ENCODE assay signal across 8 mouse cellular contexts in genomic region chr14:26639251-26639650, GRCm38 (mm10). TPM values are rescaled to one million over a fixed set of nuclear protein-coding genes. Genes with fewer than 3 reads are reported as not detected.
DNase-seq lines count a peak whose midpoint lies in the region; ATAC-seq and TF ChIP-seq lines count a peak whose summit lies in the region.

No protein-coding gene starts in this region.

- no peak for ATAC-seq in heart, embryonic 16.5 days (replicated peaks; ENCODE audit: extremely low read depth, insufficient read depth, low FRiP score)
- ATAC-seq in liver, postnatal 0 days = no peak

- peaks cover 24% of the 10 kb centered on the region for H3K4me1 ChIP-seq in heart, embryonic 16.5 days (ENCODE audit: control insufficient read depth, insufficient read depth, low read length)
- H3K4me1 ChIP-seq in liver, postnatal 0 days (ENCODE audit: insufficient read depth) = peaks cover 21% of the 10 kb centered on the region

- peak overlapping the region; percentile 75 for H3K4me2 ChIP-seq in heart, embryonic 16.5 days (ENCODE audit: low read depth, low read length)
- peak overlapping the region; percentile 79 for H3K4me2 ChIP-seq in liver, postnatal 0 days (ENCODE audit: low read depth, low read length)

- no peaks in the 10 kb centered on the region for H3K9me3 ChIP-seq in heart, embryonic 16.5 days (replicated peaks; ENCODE audit: control insufficient read depth, low read length)
- H3K9me3 ChIP-seq in liver, postnatal 0 days (ENCODE audit: low read length) = no peaks in the 10 kb centered on the region

- peak overlapping the region; percentile 68 for H3K4me3 ChIP-seq in heart, embryonic 16.5 days (ENCODE audit: low read length)
- H3K4me3 ChIP-seq in liver, postnatal 0 days (ENCODE audit: low read depth, low read length) = peak overlapping the region; percentile 98

- TF ChIP-seq EP300 in liver, postnatal 0 days (IDR thresholded peaks at IDR 0.05; ENCODE audit: low read depth) = no peak

- H3K27me3 ChIP-seq in heart, embryonic 16.5 days (ENCODE audit: control insufficient read depth, insufficient read depth, low read length) = no peaks in the 10 kb centered on the region
- H3K27me3 ChIP-seq in liver, postnatal 0 days (ENCODE audit: insufficient read depth, low read length) = no peaks in the 10 kb centered on the region

- TF ChIP-seq CTCF in liver, postnatal 0 days (IDR thresholded peaks at IDR 0.05; ENCODE audit: low read depth) = no peak

- 4% methylated on average over 11 of the region's 11 CpGs for WGBS in heart, embryonic 16.5 days
- 4% methylated on average over 11 of the region's 11 CpGs for WGBS in liver, postnatal 0 days (ENCODE audit: insufficient replicate concordance)

- peak overlapping the region; percentile 95 for H3K9ac ChIP-seq in heart, embryonic 16.5 days (ENCODE audit: low read length)
- peak overlapping the region; percentile 97 for H3K9ac ChIP-seq in liver, postnatal 0 days (replicated peaks)

- peak; percentile 17 for DNase-seq in kidney, postnatal 10 days
- no peak for DNase-seq in kidney, adult 11 months
- DNase-seq in adipocyte (ENCODE audit: low spot score) = peak; percentile 30
- DNase-seq in liver, postnatal 0 days = no peak
- DNase-seq in retina, postnatal 1 day = no peak
- DNase-seq in right cerebral cortex, adult 18-20 months = no peak
- no peak for DNase-seq in urinary bladder, postnatal 4 days (ENCODE audit: low spot score in 2 of 2)

- peak overlapping the region; percentile 96 for H3K27ac ChIP-seq in heart, embryonic 16.5 days (ENCODE audit: low read length)
- peak overlapping the region; percentile 99 for H3K27ac ChIP-seq in liver, postnatal 0 days (ENCODE audit: low read depth)

- H3K36me3 ChIP-seq in heart, embryonic 16.5 days (ENCODE audit: control insufficient read depth, insufficient read depth) = no peaks in the 10 kb centered on the region
- no peaks in the 10 kb centered on the region for H3K36me3 ChIP-seq in liver, postnatal 0 days (replicated peaks; ENCODE audit: insufficient read depth, low read length)

RNA-seq across cellular contexts. Expression of gene Arf4, which starts 1.4 kb away (rescaled TPM):
- 378 and 406 TPM in 2 replicates for polyA plus RNA-seq in heart, embryonic 16.5 days (2015; fragmentation: Nextera tagmentation; extraction: Ambion mirVana)
- 196 and 201 TPM in 2 replicates for polyA plus RNA-seq in liver, postnatal 0 days (2015; fragmentation: Nextera tagmentation; extraction: Ambion mirVana)

RNA-seq across cellular contexts. Expression of gene Pde12, which starts 30.4 kb away (rescaled TPM):
- 8.1 and 8.3 TPM in 2 replicates for polyA plus RNA-seq in heart, embryonic 16.5 days (2015; fragmentation: Nextera tagmentation; extraction: Ambion mirVana)
- polyA plus RNA-seq in liver, postnatal 0 days (2015; fragmentation: Nextera tagmentation; extraction: Ambion mirVana) = 3.9 and 4.3 TPM in 2 replicates

RNA-seq across cellular contexts. Expression of gene Dnah12, which starts 53.8 kb away (rescaled TPM):
- polyA plus RNA-seq in heart, embryonic 16.5 days (2015; fragmentation: Nextera tagmentation; extraction: Ambion mirVana) = 0.16 and 0.20 TPM in 2 replicates
- 0.02 and 0.04 TPM in 2 replicates for polyA plus RNA-seq in liver, postnatal 0 days (2015; fragmentation: Nextera tagmentation; extraction: Ambion mirVana)

Comparison
In these comparisons a context has a peak if more than half of its experiments do, and no peak if none do; other contexts are left out.
1. DNase-seq: peak in kidney, postnatal 10 days (single experiment) and adipocyte (single experiment); none in kidney, adult 11 months (single experiment), liver, postnatal 0 days (single experiment), retina, postnatal 1 day (single experiment), right cerebral cortex, adult 18-20 months (single experiment) and urinary bladder, postnatal 4 days (0 of 2).